Comparison of ENCODE assay signal across 20 mouse cellular contexts in the genomic region with DNA sequence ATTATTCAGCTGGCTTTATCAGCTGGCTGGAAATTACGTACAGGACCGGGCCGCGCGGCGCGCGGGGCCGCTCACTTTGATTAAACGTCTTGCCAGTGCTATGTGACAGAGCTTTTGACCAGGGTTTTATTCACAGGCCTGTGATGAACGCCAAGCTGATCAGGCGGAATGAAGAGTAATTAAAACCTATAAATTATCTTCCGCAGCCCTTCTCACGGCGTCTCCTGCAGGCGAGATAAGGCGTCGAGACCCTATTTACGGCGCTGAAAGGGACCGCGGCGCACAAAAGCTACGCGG. TPM values are rescaled to one million over a fixed set of nuclear protein-coding genes. Genes with fewer than 3 reads are reported as not detected.
DNase-seq lines count a peak whose midpoint lies in the region; ATAC-seq lines count a peak whose summit lies in the region.
"Had no signal": no experiment of that assay in that cellular context is flagged by ENCODE, and none has a peak within 500 bp of the region (broad histone marks: within the 10 kb centered on the region; RNA-seq: fewer than 3 reads in every experiment).

No protein-coding gene starts in this region.

- H3K4me1 ChIP-seq in embryonic facial prominence, embryonic 10.5 days: peaks cover 31% of the 10 kb centered on the region
- H3K4me1 ChIP-seq in limb, embryonic 10.5 days: peaks cover 41% of the 10 kb centered on the region
- peaks cover 14% of the 10 kb centered on the region for H3K4me1 ChIP-seq in midbrain, embryonic 16.5 days (ENCODE audit: control insufficient read depth, insufficient read depth, low read length)

- H3K27ac ChIP-seq in embryonic facial prominence, embryonic 10.5 days (replicated peaks): no peak overlapping the region
- H3K27ac ChIP-seq in limb, embryonic 10.5 days: no peak overlapping the region
- H3K27ac ChIP-seq in midbrain, embryonic 16.5 days (ENCODE audit: low read length): peak overlapping the region; percentile 1; the same call in 1 of the 2 replicates
- H3K27ac ChIP-seq: embryonic facial prominence, embryonic 15.5 days had no signal

- no peak overlapping the region for H3K4me3 ChIP-seq in embryonic facial prominence, embryonic 10.5 days
- H3K4me3 ChIP-seq in limb, embryonic 10.5 days: no peak overlapping the region
- H3K4me3 ChIP-seq in midbrain, embryonic 16.5 days (ENCODE audit: low read depth, low read length): peak overlapping the region; percentile 19
- H3K4me3 ChIP-seq: embryonic facial prominence, embryonic 15.5 days; megakaryocyte, embryonic 14.5 days had no signal

- peak overlapping the region; percentile 71 for H3K4me2 ChIP-seq in midbrain, embryonic 16.5 days (ENCODE audit: low read length)
- H3K4me2 ChIP-seq: embryonic facial prominence, embryonic 15.5 days had no signal

- DNase-seq in cerebellum, postnatal 10 days: peak; percentile 53 to 58
- no peak for DNase-seq in cerebellum, adult 11 months
- DNase-seq in embryonic facial prominence, embryonic 10.5 days (ENCODE audit: low spot score): peak; percentile 60
- peak; percentile 67 for DNase-seq in limb, embryonic 10.5 days (ENCODE audit: low spot score)
- DNase-seq in kidney, postnatal 10 days: no peak
- DNase-seq in lung, postnatal 10 days: no peak
- DNase-seq in layer of hippocampus, postnatal 14 days (ENCODE audit: low spot score in 2 of 2): no peak
- DNase-seq: heart, adult 18-20 months; kidney, adult 11 months; right cerebral cortex, postnatal 25 days; thymus, postnatal 25 days had no signal

- peaks cover 100% of the 10 kb centered on the region for H3K27me3 ChIP-seq in embryonic facial prominence, embryonic 10.5 days (replicated peaks; ENCODE audit: low read depth, poor library complexity, severe bottlenecking)
- H3K27me3 ChIP-seq in limb, embryonic 10.5 days (ENCODE audit: low read depth, poor library complexity, severe bottlenecking): peaks cover 100% of the 10 kb centered on the region
- H3K27me3 ChIP-seq in midbrain, embryonic 16.5 days (ENCODE audit: control insufficient read depth, insufficient read depth, low read depth, low read length): peaks cover 34% of the 10 kb centered on the region

- peak overlapping the region; percentile 27; the same call in 1 of the 2 replicates for H3K9ac ChIP-seq in midbrain, embryonic 16.5 days (ENCODE audit: low read depth, low read length)
- H3K9ac ChIP-seq: embryonic facial prominence, embryonic 15.5 days had no signal

- no peaks in the 10 kb centered on the region for H3K9me3 ChIP-seq in embryonic facial prominence, embryonic 10.5 days
- H3K9me3 ChIP-seq in limb, embryonic 10.5 days (replicated peaks): no peaks in the 10 kb centered on the region
- H3K9me3 ChIP-seq in midbrain, embryonic 16.5 days (replicated peaks; ENCODE audit: control insufficient read depth, low read length, poor library complexity, severe bottlenecking): no peaks in the 10 kb centered on the region
- H3K9me3 ChIP-seq: embryonic facial prominence, embryonic 15.5 days had no signal

- ATAC-seq in midbrain, embryonic 16.5 days: no peak

- under 1% methylated on average over 25 of the region's 25 CpGs for WGBS in embryonic facial prominence, embryonic 10.5 days
- under 1% methylated on average over 25 of the region's 25 CpGs for WGBS in limb, embryonic 10.5 days
- under 1% methylated on average over 25 of the region's 25 CpGs for WGBS in midbrain, embryonic 16.5 days

- no peaks in the 10 kb centered on the region for H3K36me3 ChIP-seq in embryonic facial prominence, embryonic 10.5 days (replicated peaks)
- no peaks in the 10 kb centered on the region for H3K36me3 ChIP-seq in limb, embryonic 10.5 days
- no peaks in the 10 kb centered on the region for H3K36me3 ChIP-seq in midbrain, embryonic 16.5 days (ENCODE audit: control insufficient read depth, insufficient read depth, low read length)
- H3K36me3 ChIP-seq: embryonic facial prominence, embryonic 15.5 days had no signal

RNA-seq across cellular contexts. Expression of gene En1, which starts 2.1 kb away (rescaled TPM):
- 0.30 and 0.47 TPM in 2 replicates for polyA plus RNA-seq in embryonic facial prominence, embryonic 10.5 days (2016; fragmentation: Nextera tagmentation; extraction: Ambion mirVana)
- 0.91 and 1.0 TPM in 2 replicates for polyA plus RNA-seq in limb, embryonic 10.5 days (2016; fragmentation: Nextera tagmentation; extraction: Ambion mirVana)
- polyA plus RNA-seq in midbrain, embryonic 16.5 days (2015; fragmentation: Nextera tagmentation; extraction: Ambion mirVana): 5.9 and 7.6 TPM in 2 replicates
- total RNA-seq in layer of hippocampus, postnatal 14 days (2021): under 1 TPM in 1 of 2 experiments, not detected in 1; 0.21 TPM
- total RNA-seq: heart, adult 18-20 months; left cerebral cortex, postnatal 14 days; neutrophil, adult 5-6 weeks had no signal
- polyA plus RNA-seq: heart, postnatal 0 days; large intestine, adult 2 months; liver, embryonic 16.5 days; stomach, embryonic 14.5 days had no signal

Comparison
In these comparisons a context has a peak if more than half of its experiments do, and no peak if none do; other contexts are left out.
1. DNase-seq: peak in cerebellum, postnatal 10 days (2 of 2), embryonic facial prominence, embryonic 10.5 days (single experiment) and limb, embryonic 10.5 days (single experiment); none in cerebellum, adult 11 months (single experiment), kidney, postnatal 10 days (single experiment), lung, postnatal 10 days (single experiment) and layer of hippocampus, postnatal 14 days (0 of 2).